Mouse (Mus musculus): ENCODE results near the gene C5ar2.

DNA sequence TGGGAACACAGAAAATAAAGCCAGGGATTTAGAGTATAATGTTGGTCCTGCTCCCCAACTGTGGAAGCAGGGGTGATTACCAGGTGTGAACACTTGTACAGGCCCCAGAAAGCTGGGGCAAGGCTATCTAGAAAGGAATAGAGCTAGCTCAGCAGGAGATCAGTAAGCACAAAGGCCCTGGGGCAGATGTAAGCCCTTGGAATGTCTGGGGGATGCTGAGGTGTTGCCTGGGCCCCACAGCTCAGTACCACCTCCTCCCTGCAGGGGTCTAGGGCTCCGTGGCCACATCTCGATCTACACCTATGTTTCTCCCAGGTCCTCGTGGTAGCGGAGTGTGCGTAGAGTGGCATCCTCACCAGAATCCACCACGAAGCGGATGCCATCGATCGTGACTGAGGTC, 30.0 kb downstream of the C5ar2 start:
- TF ChIP-seq POLR2A (IDR thresholded peaks at IDR 0.05; ENCODE audit: insufficient read depth, low read depth, low read length) (no peak), CTCF (IDR thresholded peaks at IDR 0.05; ENCODE audit: insufficient read depth, low read depth, low read length) (no peak)
